Mouse (Mus musculus): ENCODE measurements around the gene Sh3d19. TPM values are rescaled to one million over a fixed set of nuclear protein-coding genes. Genes with fewer than 3 reads are reported as not detected.

Sh3d19 gene
- total and polyA plus RNA-seq, 2 experiments from 2014 or later = 13.8 to 32.0 TPM

- Histone ChIP-seq H3K9me3 (ENCODE audit: low read length) (no peaks in the 10 kb centered on the region), H3K4me1 (ENCODE audit: insufficient read depth, low read length) (no peaks in the 10 kb centered on the region), H3K9ac (replicated peaks; ENCODE audit: low read length, poor library complexity, severe bottlenecking) (no peak overlapping the region), H3K27me3 (ENCODE audit: insufficient read depth, low read length) (no peaks in the 10 kb centered on the region), H3K4me2 (ENCODE audit: low read depth, low read length, poor library complexity, severe bottlenecking) (no peak overlapping the region), H3K27ac (ENCODE audit: low read depth, low read length) (no peak overlapping the region), H3K36me3 (ENCODE audit: insufficient read depth, low read length) (no peaks in the 10 kb centered on the region), H3K4me3 (ENCODE audit: low read depth, low read length) (no peak overlapping the region)
- TF ChIP-seq CTCF (IDR thresholded peaks at IDR 0.05) = no peak
- ATAC-seq (ENCODE audit: low FRiP score) (no peak), DNase-seq (ENCODE audit: low spot score) (no peak)
- WGBS = 77% methylated on average over 3 of the region's 3 CpGs
These were observed 40.9 kb downstream of the Sh3d19 start for GRCm38 (mm10) chr3:86011833-86012232.

GRCm38 (mm10) chr3:86013837-86014236 lies 42.9 kb downstream of the Sh3d19 start:
- WGBS = 86% methylated on average over 10 of the region's 10 CpGs
- Histone ChIP-seq H3K4me1 (ENCODE audit: insufficient read depth, low read length) (no peaks in the 10 kb centered on the region), H3K27ac (ENCODE audit: low read depth, low read length) (no peak overlapping the region), H3K36me3 (ENCODE audit: insufficient read depth, low read length) (no peaks in the 10 kb centered on the region), H3K4me3 (ENCODE audit: low read depth, low read length) (no peak overlapping the region), H3K27me3 (ENCODE audit: insufficient read depth, low read length) (no peaks in the 10 kb centered on the region), H3K9ac (replicated peaks; ENCODE audit: low read length, poor library complexity, severe bottlenecking) (no peak overlapping the region), H3K9me3 (ENCODE audit: low read length) (no peaks in the 10 kb centered on the region), H3K4me2 (ENCODE audit: low read depth, low read length, poor library complexity, severe bottlenecking) (no peak overlapping the region)
- no peak for TF ChIP-seq CTCF (IDR thresholded peaks at IDR 0.05)
- ATAC-seq (ENCODE audit: low FRiP score) (no peak), DNase-seq (ENCODE audit: low spot score) (no peak)

GRCm38 (mm10) chr3:86016965-86017364 lies 46.1 kb downstream of the Sh3d19 start:
- Histone ChIP-seq H3K27me3 (ENCODE audit: insufficient read depth, low read length) (no peaks in the 10 kb centered on the region), H3K4me2 (ENCODE audit: low read depth, low read length, poor library complexity, severe bottlenecking) (no peak overlapping the region), H3K4me3 (ENCODE audit: low read depth, low read length) (no peak overlapping the region), H3K27ac (ENCODE audit: low read depth, low read length) (no peak overlapping the region), H3K4me1 (ENCODE audit: insufficient read depth, low read length) (no peaks in the 10 kb centered on the region), H3K9me3 (ENCODE audit: low read length) (no peaks in the 10 kb centered on the region), H3K36me3 (ENCODE audit: insufficient read depth, low read length) (no peaks in the 10 kb centered on the region), H3K9ac (replicated peaks; ENCODE audit: low read length, poor library complexity, severe bottlenecking) (no peak overlapping the region)
- DNase-seq (ENCODE audit: low spot score) (no peak), ATAC-seq (ENCODE audit: low FRiP score) (no peak)
- TF ChIP-seq CTCF (IDR thresholded peaks at IDR 0.05) = no peak
- 84% methylated on average over 1 of the region's 1 CpGs for WGBS

- Histone ChIP-seq H3K9me3 (ENCODE audit: low read length) (no peaks in the 10 kb centered on the region), H3K9ac (replicated peaks; ENCODE audit: low read length, poor library complexity, severe bottlenecking) (no peak overlapping the region), H3K4me2 (ENCODE audit: low read depth, low read length, poor library complexity, severe bottlenecking) (no peak overlapping the region), H3K4me1 (ENCODE audit: insufficient read depth, low read length) (no peaks in the 10 kb centered on the region), H3K4me3 (ENCODE audit: low read depth, low read length) (no peak overlapping the region), H3K27ac (ENCODE audit: low read depth, low read length) (no peak overlapping the region), H3K27me3 (ENCODE audit: insufficient read depth, low read length) (no peaks in the 10 kb centered on the region), H3K36me3 (ENCODE audit: insufficient read depth, low read length) (no peaks in the 10 kb centered on the region)
- no peak for DNase-seq (ENCODE audit: low spot score)
- no peak for TF ChIP-seq CTCF (IDR thresholded peaks at IDR 0.05)
- ATAC-seq (ENCODE audit: low FRiP score) = no peak
- 76% methylated on average over 8 of the region's 8 CpGs for WGBS
These were observed 46.6 kb downstream of the Sh3d19 start for GRCm38 (mm10) chr3:86017484-86017883.

GRCm38 (mm10) chr3:86020921-86021650 lies 50.2 kb downstream of the Sh3d19 start:
- ATAC-seq (ENCODE audit: low FRiP score) = no peak
- Histone ChIP-seq H3K4me3 (ENCODE audit: low read depth, low read length) (no peak overlapping the region), H3K27ac (ENCODE audit: low read depth, low read length) (no peak overlapping the region), H3K27me3 (ENCODE audit: insufficient read depth, low read length) (no peaks in the 10 kb centered on the region), H3K9me3 (ENCODE audit: low read length) (no peaks in the 10 kb centered on the region), H3K4me2 (ENCODE audit: low read depth, low read length, poor library complexity, severe bottlenecking) (no peak overlapping the region), H3K9ac (replicated peaks; ENCODE audit: low read length, poor library complexity, severe bottlenecking) (no peak overlapping the region), H3K4me1 (ENCODE audit: insufficient read depth, low read length) (no peaks in the 10 kb centered on the region), H3K36me3 (ENCODE audit: insufficient read depth, low read length) (no peaks in the 10 kb centered on the region)
- no peak for DNase-seq (ENCODE audit: low spot score)
- WGBS = 94% methylated on average over 16 of the region's 16 CpGs
- TF ChIP-seq CTCF (IDR thresholded peaks at IDR 0.05) = no peak

- DNase-seq (ENCODE audit: low spot score) (no peak), ATAC-seq (ENCODE audit: low FRiP score) (no peak)
- Histone ChIP-seq H3K9ac (replicated peaks; ENCODE audit: low read length, poor library complexity, severe bottlenecking) (no peak overlapping the region), H3K4me3 (ENCODE audit: low read depth, low read length) (no peak overlapping the region), H3K9me3 (ENCODE audit: low read length) (no peaks in the 10 kb centered on the region), H3K27me3 (ENCODE audit: insufficient read depth, low read length) (no peaks in the 10 kb centered on the region), H3K27ac (ENCODE audit: low read depth, low read length) (no peak overlapping the region), H3K36me3 (ENCODE audit: insufficient read depth, low read length) (no peaks in the 10 kb centered on the region), H3K4me1 (ENCODE audit: insufficient read depth, low read length) (no peaks in the 10 kb centered on the region), H3K4me2 (ENCODE audit: low read depth, low read length, poor library complexity, severe bottlenecking) (no peak overlapping the region)
- 66% methylated on average over 4 of the region's 4 CpGs for WGBS
- TF ChIP-seq CTCF (IDR thresholded peaks at IDR 0.05) = no peak
These were observed 50.7 kb downstream of the Sh3d19 start for GRCm38 (mm10) chr3:86021651-86022050.
